Mouse (Mus musculus): Measurements from ENCODE around the gene Slco3a1. TPM values are rescaled to one million over a fixed set of nuclear protein-coding genes. Genes with fewer than 3 reads are reported as not detected.

Slco3a1 gene
- total RNA-seq (2023) = 81.9 TPM

DNA sequence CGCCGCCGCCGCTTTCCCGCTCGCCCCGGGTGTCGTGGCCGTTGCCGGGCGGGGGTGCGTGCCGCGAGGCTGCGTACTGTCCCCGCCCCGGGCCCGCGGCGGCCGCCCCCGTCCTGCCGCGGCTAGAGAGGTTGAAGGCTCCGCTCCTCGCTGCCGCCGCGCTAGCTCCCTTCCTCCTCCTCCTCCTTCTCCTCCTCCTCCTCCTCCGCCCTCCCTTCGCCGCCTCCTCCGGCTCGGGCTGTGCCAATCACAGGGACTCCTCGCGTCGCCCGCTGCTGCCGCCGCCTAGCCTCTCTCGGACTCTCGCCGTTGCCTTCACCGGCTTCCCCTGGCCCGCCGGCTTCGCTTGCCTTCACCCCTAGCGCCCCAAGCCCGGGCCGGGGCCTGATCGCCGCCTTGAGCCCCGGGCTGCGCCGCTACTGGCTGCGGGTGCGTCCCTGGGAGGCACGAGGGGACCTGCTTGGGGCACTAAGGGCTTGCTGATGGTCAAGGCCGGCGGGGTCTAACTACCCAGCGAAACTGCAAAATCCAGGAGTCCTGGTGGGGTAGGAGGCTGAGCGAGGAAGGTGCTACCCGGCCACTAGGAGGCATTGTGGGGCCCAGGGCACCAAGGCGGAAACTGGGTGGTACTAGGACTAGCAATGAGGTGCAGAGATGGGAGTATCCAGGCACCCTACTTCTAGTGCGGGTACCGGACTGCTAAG is at the start of gene Slco3a1:
Gene Slco3a1 (minus strand): TSS at position 173 of the 704 bp plus-strand sequence.

